Mouse (Mus musculus): ENCODE data around the gene Slc4a11.
"Not testable (repeated sequence)": the region's sequence is repeated elsewhere in the genome, so short reads cannot be mapped to it uniquely, and the experiment has no call there.

Slc4a11 gene

DNA sequence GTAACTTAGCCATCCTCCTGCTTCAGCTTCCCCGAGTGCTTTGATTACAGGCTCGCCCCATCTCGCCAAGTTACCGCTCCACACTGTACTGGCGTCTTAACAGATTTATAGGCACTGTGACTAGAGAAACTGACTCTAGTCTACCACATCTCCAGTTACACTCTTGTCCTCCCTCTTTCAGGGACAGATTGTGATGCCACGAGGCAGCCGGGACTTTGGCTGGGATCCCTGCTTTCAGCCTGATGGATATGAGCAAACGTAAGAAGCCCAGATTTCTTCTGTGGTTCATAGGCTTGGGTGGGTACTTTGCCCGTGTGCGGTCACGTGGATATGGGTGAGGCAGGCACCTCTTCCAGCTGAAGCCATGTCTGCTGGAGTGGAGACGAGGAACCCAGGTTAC, 18.2 kb downstream of the Slc4a11 start:
- no peak for DNase-seq

DNA sequence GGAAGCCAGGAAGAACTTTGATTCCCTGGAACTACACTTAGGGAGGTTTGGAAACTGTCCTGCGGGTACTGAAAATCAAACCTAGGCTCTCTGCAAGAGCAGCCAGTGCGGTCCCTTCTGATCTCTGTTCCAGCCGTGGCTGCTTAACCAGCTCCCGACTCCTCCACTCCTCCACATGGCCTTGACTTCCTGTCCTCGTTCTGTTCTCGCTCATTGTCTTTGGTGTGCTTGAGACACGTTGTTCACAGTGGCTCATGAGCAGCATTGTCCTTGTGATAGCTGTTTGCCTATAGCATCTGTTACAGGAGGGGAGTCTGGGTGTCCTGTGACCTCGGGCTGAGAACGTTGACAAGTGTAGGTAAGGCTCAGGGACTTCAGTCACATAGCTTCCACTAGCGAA, 20.1 kb downstream of the Slc4a11 start:
- no peak for DNase-seq

DNA sequence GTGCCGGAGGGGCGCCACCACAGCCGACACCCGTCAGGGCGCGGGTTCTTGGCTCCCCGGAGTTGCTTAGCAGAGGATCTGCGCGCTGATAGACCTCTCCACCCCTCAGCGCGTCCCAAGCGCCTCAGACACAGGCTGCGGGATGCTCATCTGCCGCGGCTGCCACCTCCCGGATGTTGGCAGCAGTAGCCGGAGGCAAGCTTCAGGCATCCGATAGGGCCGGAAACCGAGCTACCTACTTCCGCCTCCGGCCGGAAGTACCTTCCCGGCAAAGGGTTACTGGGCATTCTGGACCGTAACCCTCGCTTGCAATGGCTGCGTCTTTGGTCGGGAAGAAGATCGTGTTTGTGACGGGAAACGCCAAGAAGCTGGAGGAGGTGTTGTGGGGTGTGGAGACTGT, 29.8 kb downstream of the Slc4a11 start, which contains the start of gene Itpa:
Gene Itpa (plus strand): TSS at position 52 of the 400 bp plus-strand sequence.
- peak; percentile 91 for DNase-seq

DNA sequence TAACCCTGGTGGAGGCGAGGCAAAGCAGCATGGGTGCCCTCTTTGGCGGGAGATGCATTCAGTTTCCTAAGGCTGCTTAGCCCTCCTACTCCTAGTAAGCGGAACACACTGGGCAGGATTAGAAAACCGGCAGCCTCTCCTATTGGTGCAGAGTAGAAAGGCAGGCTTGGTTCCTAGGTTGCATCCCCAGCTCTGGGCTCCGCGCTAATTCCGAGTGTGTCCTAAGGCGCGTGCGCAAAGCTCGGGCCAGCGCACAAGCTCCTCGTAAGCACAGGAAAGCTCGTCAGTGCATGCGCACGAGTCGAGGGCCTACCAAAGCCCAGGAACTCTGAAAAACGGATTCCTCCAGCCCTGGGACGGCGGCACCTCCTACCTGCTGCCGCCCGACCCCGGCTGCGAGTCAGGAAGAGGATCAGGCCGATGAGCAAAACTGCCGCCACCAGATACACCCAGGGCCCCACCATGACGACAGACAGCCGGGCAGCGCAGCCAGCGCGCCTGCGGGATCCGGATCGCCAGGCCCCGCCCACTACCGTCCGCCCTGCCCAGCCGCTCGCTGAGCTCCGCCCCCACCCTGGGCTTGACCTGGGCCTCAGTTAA, 33.1 kb downstream of the Slc4a11 start, which contains the start of gene Ddrgk1:
Gene Ddrgk1 (minus strand): TSS at position 558 of the 600 bp plus-strand sequence.
- DNase-seq = peak; percentile 96

DNA sequence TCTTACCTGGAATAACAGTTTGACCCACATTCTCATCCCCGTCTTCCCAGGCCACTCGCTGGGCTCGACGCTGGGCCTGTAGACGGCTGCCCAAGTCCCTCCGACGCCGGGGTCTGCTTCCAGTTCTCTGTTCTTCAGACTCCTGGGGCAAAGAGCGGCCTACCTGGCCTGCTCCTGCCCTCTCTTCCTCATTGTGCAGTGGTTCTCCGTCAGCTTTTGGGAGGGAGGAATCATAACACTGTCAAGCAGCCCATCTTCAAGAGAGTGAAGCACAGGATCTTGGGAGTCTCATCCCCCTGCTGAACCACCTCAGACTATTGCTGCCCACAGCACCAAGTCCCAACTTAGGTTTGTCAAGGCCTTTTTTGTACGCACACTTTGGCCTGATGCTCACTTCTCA, 34.0 kb downstream of the Slc4a11 start:
- no peak for DNase-seq

GRCm38 (mm10) chr2:130658530-130658929, 38.8 kb downstream of the Slc4a11 start:
- DNase-seq = no peak

GRCm38 (mm10) chr2:130657541-130657940, 39.8 kb downstream of the Slc4a11 start:
- no peak for DNase-seq

- no peak for DNase-seq
Measured at GRCm38 (mm10) chr2:130656536-130656935, 40.8 kb downstream of the Slc4a11 start.

GRCm38 (mm10) chr2:130655660-130656339, 41.5 kb downstream of the Slc4a11 start:
- DNase-seq = no peak

GRCm38 (mm10) chr2:130653760-130654159, 43.6 kb downstream of the Slc4a11 start:
- DNase-seq = no peak

GRCm38 (mm10) chr2:130653303-130653702, 44.0 kb downstream of the Slc4a11 start:
- no peak for DNase-seq

- DNase-seq = not testable (repeated sequence)
Measured at GRCm38 (mm10) chr2:130649028-130649427, 48.3 kb downstream of the Slc4a11 start.

- DNase-seq = no peak
Measured at GRCm38 (mm10) chr2:130645198-130645597, 52.1 kb downstream of the Slc4a11 start.

- peak; percentile 97 for DNase-seq
Measured at GRCm38 (mm10) chr2:130642684-130643369, 54.5 kb downstream of the Slc4a11 start, which contains the start of gene Lzts3. Lzts3 (minus strand) TSS chr2:130642803.

DNA sequence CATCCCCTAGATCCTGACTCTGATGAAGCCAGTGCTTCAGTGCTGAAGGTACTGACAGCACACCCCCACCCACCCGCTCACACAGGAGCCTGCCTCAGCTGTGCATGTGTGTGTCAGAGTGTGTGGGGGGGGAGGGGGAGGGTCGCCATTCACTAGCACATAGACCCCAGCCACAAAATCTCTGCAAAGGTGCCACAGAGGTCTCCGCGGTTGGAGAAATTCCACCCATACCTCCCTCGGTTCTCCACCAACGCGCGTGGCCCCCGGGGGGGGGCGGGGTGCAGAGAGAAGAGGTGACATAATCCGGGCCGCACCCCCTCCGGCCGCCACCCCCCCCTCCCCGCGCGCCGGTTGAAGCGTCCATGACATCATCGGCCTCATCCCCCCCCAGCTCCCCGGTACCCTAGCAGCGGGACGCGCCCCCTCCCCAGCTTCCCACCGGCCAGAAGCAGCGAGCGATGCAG, 55.1 kb downstream of the Slc4a11 start:
- DNase-seq = no peak

DNA sequence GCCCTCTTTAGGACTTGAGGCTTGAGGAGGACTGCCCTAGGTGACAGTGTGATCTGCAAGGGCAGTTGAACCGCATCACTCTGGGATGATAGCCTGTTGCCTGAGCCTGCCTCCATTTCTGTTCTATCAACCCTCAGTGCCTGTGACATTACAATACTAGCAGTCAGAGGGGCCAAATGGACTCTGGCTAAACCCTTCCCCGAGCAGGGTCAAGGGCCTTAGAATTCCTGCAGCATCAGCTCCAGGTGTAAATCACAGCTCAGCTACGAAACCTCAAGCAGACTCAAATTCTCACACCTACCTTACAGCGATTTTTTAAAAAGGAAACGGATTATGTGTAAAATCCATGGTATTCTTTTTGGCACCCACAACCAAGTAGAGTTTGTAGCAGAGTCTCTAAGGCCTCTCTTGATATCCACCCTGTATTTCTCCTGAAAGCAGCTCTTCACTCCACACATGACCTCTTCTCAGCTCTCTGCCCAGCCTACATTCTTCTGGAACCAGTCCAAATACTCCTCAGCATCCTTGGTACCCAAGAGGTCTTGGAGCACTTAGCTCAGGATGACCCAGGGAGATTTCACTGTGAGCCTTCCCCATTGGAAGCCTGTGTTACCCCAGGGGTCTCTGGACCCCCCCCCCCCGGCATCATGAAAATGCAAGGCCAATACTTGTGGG, 55.8 kb downstream of the Slc4a11 start:
- no peak for DNase-seq

DNA sequence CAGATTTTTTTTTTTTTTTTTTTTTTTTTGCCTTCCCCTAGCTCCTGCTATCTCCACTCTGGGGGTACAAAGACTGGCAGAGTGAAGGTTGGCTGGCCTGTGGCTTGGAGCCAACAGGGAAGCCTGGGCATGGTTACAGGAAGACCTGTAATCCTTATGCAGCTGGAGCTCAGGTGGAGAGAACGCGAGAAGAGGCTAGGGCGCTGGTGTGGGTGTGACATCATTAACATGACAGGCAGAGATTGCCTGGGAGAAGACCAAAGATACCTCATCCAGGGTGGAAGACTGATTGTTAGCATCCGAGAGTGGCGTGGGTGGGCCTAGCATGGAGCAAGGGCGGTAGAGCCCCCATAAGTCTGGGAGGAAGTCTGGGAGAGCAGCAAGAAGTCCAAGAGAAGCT, 58.0 kb downstream of the Slc4a11 start:
- peak; percentile 64 for DNase-seq

- DNase-seq = peak; percentile 89
Measured at GRCm38 (mm10) chr2:130638101-130638611, 59.2 kb downstream of the Slc4a11 start.

GRCm38 (mm10) chr2:130635847-130636246, 61.5 kb downstream of the Slc4a11 start:
- DNase-seq = peak; percentile 36

DNA sequence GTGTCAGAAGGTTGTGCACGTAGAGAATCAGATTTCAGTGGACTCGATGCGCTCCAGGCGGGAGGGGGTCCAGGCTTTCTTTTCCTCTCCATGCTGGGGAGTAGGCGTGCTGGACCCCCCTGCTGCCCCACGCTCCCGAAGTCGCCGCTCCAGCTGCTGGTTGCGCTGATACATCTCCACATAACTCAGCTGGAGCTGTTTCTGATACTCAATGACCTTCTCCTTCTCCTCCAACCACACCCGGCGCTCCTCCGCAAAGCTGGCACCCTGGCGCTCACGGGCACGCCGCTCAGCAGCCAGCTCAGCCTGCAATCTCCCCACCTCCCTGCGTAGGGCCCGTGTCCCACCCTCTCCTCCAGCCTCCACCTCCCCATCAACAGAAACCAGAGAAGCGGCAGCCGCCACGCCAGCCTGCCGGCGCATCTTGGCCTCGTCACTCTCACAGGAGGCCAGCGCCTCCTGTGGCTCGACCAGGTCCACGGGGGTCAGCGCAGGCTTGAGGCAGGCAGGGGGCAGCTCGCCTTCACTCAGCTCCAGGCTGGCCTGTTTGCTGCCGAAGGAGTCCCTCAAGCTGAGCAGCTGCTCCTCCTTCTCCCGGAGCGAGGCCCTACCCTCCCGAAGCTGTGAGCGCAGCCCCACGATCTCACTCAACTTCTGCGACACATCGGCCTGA, 62.4 kb downstream of the Slc4a11 start:
- DNase-seq = peak; percentile 43
